Mouse (Mus musculus): Measurements from ENCODE around the gene Nfix.

Nfix gene

DNA sequence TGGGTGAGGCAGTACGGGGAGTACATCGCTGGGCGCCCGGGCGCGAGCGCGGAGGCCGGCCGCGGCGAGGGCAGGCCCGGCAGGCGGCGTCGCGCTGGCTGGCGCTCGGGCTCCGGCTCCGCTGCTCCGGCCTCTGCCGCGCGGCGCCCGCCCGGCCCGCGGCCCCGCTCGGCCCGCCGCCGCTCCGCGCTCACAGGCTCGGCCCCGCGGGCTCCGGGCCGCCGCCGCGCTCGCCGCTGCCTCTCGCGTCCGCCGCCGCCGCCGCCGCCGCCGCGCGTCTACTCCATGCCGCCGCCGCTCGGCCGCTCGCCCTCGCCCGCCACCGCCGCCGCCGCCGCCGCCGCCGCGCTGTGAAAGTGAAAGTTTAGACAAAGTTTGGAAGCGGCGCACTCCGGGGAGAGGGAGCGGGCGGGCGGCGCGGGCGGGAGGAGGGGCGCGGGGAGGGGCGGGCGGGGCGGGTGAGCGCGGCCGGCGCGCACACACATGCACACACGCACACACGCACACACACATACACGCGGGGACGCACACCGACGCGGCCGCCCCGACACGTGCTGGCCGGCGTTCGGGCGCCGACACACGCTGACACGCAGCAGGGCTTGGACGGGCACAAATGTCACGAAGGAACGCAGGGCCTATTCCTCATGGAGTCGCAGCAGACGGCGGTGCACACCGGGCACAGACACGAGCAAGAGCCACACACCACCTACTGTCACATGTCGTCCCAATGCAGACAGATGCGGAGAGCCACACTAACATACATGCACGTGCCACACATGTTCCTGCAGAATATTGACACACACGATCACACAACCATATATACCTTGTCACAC lies at the start of gene Nfix:
Gene Nfix (minus strand): TSS at position 346 of the 833 bp plus-strand sequence.
- peak; percentile 42 for DNase-seq (ENCODE audit: low read depth, low spot score)

DNA sequence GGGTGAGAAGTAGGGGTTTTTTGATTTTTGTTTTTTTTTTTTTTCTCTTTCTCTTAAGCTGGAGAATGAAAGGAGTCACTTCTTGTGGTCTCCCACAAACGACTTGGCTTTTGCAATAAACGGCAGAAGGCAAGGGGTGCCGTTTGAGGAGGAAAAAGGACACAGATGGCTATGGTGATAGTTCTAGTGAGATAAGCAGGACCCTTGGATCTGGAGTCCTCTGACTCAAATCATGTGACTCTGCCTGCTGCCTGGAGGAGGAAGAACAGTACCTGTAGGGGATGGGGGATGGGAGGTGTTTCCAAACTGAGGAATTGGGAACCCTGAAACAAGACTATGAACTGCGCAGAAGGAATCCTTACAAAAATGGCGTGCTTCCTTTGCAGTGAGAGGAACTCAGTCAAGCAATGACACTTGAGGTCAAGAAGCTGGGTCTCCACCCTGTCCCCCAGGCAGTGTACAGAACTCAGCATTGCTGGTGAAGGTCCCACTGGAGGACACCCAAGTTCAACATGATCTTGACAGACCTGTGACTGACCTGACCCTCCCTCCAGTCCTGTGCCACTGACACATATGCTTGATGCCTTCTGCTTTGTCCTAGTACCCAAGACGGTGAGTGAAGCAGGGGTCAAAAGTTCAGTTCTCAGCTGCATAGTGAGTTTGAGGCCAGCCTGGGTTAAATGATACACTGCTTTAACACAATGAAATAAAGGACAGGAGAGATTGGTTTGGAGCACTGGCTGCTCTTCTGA lies 47.7 kb upstream of the Nfix start:
- peak; percentile 76 for DNase-seq (ENCODE audit: low read depth, low spot score)

DNA sequence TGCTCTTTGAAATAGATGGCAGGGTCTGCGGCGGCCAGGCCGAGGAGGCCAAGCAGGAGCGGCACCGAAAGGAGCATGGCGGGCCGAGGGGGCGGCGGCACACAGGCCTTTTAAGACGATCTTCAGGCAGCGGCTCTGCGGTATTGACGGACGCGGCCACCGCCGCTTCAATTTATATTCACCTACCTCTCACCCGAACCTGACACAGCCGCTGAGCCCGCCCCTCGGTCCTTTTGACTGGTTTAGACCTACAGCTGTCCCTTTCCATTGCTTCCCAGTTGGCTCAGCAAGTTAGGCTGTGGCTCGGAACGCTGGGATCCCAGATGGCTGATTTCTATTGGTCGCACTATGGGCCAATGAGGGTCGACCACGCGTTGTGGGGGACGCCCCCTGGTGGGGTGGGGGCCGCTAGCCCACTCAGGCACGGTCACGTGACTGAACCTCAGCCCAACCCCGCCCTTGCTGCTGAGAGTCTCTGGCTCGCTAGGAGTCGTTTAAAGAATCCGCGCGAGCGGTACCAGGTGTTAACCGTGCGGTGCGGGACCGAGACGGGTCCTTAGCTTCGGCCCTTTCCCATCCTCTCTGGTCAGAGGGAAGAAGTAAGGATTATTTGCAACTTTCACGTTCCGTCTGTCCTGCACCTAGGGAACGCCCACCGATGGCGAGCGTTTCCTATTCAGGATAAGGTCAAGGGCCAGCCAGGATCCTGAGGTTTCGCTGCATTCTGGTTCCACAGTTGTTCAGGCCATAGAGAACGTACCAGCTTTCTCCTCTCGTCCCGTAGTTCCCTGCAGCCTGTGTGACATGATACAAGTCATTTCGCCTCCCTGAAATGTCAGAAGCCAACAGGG lies 46.8 kb upstream of the Nfix start, which contains the start of gene Calr:
Gene Calr (minus strand): TSS at position 213 of the 851 bp plus-strand sequence.
- DNase-seq (ENCODE audit: low read depth, low spot score): peak; percentile 100

DNA sequence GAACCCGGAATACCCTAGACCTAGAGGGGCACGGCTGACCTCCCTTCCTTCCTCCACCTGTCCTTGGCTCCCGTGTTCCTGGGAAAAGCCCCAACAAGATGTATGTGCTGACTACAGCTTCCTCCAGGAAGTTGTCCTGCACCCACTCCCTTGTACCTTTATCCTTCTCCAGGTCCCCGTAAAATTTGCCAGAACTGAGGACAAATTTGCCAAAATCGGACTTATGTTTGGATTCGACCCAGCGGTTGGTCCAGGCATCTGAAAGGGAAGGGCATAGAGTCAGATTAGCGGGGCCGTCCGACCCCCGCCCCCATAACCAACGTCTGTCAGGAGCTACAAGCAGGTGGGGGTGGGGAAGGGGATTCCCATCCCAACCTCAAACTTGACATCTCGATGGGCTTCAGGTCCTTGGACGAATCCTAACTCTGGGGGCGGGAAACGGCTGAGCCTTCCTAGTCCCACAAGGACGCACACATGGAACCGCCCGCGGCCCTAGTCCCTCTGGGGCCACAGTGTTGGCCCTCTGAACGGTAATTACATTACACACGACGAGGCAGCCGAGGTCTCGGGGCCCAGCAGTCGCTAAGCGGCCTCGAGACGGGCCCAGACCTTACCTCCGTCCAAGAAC lies 46.1 kb upstream of the Nfix start:
- peak; percentile 48 for DNase-seq (ENCODE audit: low read depth, low spot score)

DNA sequence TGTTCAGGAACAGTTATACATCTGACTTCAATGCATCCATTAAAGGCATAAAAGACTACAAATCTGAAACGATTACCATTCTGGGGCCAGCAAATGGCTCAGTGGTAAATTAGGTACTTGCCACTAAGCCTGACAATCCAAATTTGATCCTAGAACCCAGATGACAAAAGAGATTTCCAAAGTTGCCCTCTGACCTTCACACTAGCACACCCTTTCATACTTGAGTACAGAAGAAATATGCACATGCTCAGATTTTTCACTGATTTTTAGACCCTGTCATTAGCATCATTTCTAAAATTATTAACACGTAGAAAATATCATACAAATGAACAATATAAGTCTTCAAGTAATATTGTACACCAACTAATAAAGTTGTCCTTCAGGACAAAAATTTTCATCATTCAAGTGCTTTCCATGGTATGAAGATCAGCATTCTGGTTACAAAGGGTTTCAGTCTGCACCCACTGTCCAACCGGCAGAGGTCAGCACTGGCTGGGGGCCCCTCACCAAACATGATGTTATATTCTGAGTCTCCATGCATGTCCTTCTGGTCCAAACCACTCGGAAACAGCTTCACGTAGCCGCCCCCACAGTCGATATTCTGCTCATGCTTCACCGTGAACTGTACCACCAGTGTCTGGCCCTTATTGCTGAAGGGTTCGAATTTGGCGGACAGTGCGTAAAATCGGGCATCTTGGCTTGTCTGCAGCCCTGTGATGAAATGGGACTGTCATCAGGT lies 45.4 kb upstream of the Nfix start:
- DNase-seq (ENCODE audit: low read depth, low spot score): no peak

DNA sequence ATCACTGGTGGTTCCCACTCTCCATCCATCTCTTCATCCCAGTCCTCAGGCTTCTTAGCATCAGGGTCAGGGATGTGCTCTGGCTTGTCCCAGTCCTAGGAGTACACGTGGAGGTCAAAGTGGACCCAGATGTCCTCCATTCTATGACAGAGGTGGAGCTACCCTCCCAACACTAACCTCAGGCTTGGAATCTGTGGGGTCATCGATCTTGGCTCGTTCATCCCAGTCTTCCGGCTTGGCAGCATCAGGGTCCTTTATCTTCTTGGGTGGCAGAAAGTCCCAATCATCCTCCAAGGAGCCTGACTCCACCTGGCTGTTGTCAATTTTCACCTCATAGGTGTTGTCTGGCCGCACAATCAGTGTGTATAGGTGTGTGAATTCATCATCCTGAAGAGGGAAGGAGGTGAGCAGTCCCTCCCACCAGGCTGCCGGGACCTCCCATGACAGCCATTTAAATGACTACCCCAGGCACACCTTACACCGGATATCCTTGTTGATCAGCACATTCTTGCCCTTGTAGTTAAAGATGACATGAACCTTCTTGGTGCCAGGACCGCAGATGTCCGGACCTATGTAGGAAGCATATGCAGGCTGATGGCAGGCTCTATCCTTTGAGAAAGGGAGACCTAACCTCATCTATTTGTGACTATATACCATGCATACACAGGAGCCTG lies 44.4 kb upstream of the Nfix start:
- DNase-seq (ENCODE audit: low read depth, low spot score): peak; percentile 56

DNA sequence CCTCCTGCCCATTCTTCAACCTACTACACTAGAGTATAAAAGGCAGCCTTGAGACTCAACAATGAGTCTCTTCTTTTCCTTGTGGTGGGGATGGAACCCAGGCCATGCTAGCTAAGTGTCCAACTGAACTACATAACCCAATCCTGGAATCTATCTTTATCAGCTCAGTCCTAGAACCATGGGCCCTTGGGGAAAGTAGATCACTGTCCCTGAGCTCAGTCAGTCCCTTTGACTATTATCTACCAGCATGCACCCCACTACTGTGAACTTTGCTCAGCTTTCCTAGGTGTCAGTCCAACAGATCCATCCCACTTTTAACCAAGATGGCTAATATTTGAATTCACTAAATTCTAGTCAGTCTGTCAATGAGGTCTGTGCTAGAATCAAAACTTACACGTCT lies 41.4 kb upstream of the Nfix start:
- DNase-seq (ENCODE audit: low read depth, low spot score): no peak

DNA sequence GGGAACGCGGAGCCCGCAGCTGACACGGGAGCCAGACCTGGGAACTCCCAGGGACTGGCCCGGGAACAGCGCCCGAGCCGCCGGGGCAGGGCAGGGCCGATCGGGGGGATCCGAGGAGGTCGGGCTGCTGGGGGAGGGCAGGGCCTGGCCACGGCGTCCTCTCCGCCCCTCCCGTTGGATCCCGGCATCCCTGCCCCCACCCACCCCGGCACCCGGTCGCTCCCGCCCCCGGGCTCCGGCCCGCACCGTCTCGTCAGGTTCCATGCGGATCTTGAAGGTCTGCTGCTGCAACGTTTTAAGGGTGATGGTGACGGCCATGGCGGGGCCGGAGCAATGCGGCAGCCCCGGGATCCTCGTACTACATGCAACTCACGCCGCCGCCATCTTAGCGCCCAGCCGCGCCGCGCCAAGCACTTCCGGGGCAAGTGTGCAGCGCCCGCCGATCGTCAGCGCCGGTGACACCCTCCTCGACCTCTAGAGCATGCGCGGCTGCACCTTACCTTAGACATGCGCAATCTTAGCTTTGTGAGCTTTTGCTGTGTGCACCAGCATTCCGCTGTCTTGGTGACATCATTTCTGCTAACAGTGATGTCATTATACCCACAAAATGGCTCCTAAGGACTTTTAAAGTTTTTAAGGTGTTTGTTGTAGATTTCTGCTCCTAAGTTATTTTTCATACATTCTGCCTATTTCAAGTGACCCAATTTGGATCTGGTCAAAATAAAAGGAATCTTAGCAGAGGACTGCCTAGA lies 40.3 kb upstream of the Nfix start, which contains the start of gene Rad23a:
Gene Rad23a (minus strand): TSS at position 418 of the 752 bp plus-strand sequence.
- peak; percentile 100 for DNase-seq (ENCODE audit: low read depth, low spot score)

DNA sequence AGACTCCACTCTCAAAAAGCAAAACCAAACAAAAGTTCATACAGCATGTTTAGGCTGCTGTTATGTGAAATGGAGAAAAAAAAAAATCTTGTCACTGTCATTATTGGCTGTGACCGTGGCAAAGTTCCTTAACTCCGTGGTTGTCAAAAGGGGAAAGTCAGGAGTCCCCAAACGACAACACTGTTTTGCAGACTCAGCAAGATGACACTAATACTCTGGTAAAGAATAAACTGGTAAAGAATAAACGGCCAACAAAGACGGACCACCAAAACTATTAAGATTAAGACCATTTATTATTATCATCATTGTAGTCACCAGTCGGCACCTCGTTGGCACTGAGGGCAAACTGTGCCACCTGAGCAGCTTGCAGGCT lies 39.7 kb upstream of the Nfix start:
- no peak for DNase-seq (ENCODE audit: low read depth, low spot score)

DNA sequence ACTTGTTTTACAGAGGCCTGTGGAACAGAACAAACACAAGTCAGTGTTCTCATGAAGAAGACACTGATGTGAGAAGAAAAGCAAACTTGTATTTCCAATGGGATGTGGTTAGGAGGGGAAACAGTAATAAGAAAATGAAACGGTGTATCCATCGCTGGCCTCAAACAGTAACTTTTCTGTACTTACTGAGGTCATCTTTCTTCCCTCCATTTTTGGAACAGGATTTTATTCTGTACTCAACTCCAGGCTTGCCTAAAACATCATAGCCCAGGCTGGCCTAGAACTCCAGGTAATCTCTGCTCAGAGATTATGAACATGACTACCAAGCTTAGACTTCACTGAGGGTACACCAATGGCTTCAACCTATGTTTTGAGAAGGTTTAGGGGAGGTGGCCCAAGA lies 39.3 kb upstream of the Nfix start:
- no peak for DNase-seq (ENCODE audit: low read depth, low spot score)

DNA sequence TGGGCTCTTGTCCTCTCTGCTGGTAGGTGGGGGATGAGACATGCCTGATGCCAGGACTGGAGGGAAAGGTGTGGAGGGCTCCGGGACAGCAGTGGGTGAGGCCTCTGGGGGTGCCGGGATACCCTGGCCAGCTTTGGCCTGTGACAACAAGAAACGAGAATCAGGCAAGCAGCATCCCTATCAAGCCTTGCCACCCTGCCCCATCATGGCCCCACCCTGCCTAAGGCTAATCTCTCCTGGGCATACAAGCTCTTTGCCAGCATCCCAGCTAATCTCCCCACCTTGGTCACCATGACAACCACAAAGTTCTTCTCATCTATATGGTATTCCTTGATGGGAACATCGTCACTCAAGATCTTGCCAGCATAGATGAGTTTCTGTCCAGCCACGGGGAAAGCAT lies 38.4 kb upstream of the Nfix start:
- DNase-seq (ENCODE audit: low read depth, low spot score): no peak

DNA sequence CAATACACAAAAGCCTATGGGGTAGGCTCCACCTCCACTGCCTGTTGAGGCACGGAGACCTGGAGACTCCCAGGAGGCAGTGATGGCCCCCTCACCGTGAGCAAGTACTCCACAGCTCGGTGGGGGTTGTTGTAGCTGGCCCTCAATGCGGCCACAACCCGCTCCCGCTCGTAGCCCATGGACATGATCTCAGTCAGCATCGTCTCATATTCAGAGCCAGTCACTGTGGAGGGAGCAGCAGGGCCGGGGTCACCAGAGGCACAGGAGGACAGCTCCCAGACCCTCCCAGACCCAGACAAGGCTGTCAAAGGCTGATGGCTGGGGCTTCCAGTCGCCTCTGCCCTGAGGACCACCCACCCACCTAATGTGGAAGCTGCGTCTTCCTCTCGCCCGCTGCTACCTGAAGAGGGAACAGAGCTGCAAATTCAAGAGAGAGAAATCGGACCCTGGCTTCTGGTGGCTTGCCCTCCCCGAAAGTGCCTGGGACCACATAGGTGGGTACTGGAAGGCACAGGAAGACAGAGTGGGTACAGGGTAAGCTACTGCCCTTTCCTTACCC lies 37.8 kb upstream of the Nfix start:
- DNase-seq (ENCODE audit: low read depth, low spot score): no peak

DNA sequence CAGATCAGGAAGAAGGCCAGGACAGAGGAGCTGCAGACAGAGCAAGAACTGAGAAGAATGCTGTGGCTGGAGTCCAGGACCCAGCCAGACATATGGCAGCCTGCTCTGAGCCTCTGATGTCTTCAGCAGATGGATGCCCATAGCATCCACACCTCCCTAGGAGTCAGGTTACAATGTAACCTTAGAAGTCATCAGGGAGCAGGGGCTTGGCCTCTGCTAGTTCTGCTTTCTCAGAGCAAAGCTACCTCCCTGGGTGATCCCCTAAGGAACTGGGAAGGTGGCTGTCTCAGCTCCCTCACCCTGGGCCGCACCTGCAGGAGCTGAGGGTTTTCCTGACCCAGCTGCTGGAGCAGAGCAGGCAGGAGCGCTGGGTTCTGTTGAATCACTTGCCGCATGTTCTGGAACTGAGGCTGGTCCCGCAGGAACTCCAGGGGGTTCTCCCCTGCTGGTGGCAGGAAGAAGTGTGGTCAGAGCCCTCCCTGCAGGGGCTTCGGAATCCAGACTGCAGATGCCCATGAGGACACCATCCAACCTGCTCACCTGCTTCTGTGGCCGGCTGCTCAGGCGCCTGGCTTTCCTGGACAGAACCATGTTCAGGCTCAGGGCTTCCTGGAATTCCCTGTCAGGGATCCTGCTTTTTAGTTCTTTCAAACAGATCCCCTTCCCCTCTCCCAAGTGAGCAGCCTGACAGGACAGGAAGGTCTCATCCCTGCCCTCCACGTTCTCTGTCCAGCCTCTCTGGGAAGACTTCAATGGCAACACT lies 37.2 kb upstream of the Nfix start:
- peak; percentile 61 for DNase-seq (ENCODE audit: low read depth, low spot score)

DNA sequence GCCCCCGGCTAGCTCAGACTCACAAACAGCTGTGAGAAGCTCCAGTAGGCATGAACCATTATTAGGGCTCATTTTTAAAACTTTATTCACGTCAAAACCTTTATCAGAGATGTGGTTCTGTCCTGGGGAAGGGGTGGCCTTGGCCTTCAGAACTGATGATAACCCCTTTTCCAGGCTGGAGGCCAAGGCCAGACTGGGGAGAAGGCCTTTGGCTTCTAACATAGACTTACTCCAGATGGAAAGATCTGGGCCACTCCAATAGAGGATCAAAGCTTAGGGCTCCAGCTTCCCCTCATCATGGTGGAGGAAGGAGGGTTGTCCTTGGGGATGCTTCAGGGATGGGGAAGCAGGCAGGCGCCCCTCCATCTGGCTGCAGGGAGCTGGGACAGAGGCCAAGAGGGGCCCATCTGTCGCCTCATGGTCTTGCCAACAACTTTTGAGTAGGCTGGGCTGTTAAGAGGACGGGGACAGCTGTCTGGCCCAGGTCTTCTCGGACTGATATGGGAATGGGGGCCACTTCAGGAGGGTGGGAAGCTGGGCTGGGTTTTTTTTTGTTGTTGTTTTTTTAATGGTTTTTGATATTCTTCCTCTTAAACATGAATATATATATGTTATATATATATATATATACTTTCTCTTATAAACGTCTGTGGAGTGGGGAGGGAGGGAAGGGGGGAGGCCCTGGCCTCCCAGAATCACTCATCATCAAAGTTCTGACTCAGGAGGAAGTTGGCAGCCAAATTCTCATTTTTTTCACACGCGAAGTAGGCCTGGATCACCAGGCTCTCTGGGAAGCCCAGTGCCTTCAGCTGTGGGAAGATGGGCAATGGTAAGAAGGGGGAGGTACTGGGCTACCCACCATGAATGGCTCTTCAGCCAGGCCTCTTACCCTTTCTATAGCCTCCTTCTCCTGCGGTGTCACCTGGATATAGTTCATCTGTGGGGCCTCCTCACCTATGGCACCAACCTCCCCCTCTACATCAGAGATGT lies 35.0 kb upstream of the Nfix start:
- DNase-seq (ENCODE audit: low read depth, low spot score): no peak

DNA sequence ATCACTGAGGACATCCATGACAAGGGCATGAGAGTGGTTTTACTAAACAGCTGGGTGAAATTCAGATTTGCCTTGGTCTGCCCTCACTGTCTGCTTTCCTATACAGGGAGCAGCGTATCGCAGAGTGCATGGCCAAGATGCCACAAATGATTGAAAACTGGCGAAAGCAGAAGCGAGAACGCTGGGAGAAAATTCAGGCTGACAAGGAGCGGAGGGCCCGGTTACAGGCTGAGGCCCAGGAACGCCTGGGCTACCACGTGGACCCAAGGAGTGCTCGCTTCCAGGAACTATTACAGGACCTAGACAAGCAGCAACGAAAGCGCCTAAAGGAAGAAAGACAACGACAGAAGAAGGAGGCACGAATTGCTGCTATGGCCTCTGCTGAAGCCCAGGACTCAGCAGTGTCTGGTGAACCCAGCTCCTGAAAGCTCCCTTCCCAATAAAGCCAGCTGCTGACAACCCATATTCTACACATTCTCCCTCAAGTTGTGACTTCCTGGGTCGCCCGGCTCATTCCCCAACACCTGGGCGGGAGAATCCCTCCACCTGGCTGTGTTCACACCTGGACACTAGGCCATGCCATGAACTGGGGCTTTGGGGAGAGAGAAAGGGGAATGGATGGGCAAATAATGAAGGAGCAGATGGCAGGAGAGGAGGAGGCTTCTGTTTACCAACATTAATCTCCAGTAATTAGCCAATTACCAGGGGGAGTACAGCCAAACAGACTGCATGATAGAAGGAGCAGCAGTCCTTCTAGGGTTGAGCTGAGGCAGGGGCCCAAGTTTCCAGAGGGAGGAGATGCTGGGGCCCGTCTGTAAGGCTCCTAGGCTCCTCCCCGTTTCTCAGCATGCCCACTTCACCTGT lies 34.1 kb upstream of the Nfix start:
- no peak for DNase-seq (ENCODE audit: low read depth, low spot score)
